Mouse (Mus musculus) megakaryocyte-erythroid progenitor cell, adult 5-6 weeks (primary cell): ENCODE data around the gene 4933424G06Rik. TPM values are rescaled to one million over a fixed set of nuclear protein-coding genes. Genes with fewer than 3 reads are reported as not detected.
"Not testable (repeated sequence)": the region's sequence is repeated elsewhere in the genome, so short reads cannot be mapped to it uniquely, and the experiment has no call there.

Source experiments
- ATAC-seq: replicated peaks from 2 replicates; pipeline ENCODE4 v1.8.0; 2016; ENCODE audit warnings: mild to moderate bottlenecking, inconsistent platforms; ENCODE audit not compliant: severe bottlenecking, poor library complexity, low FRiP score, low TSS enrichment
- total RNA-seq, 2 experiments: library from RNA; stranded (forward) in 1 of 2; stranded (reverse) in 1 of 2; fragments of 200-1000, 215-1000 nt in 1 of 2; fragments of >200 nt in 1 of 2; fragmentation: Nextera tagmentation in 1 of 2; gene quantifications; 2 replicates each; pipeline ENCODE4 v1.2.3; 2014 to 2017

The 4933424G06Rik gene
- total RNA-seq (2014; fragmentation: Nextera tagmentation) (not detected in 2 replicates), total RNA-seq (2017) (not detected in 2 replicates)

- peak; percentile 97 for ATAC-seq
These were observed at the start of gene 4933424G06Rik for GRCm38 (mm10) chr1:36709854-36710280. TSS of gene 4933424G06Rik (plus strand) at chr1:36710149.

DNA sequence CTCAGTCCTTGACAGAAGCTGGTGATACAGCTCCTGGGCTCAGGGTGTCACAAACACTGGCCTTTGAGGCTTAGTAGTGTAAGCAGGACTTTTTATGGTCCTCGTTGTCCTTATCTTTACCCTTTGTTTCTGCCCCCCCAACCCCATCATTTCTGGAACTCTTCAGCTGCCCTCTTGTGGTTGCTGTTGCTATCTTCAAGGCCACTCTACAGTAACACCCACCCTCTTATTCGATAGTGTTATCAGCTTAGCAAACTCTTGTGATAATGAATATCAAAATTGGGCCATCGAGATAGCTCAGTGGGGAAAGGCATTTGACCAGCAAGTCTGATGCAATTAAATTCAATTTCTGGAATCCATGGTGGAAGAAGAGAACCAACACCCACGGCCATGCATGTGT is 45.5 kb upstream of the 4933424G06Rik start:
- ATAC-seq: peak; percentile 71

GRCm38 (mm10) chr1:36665165-36665723 is 44.7 kb upstream of the 4933424G06Rik start:
- no peak for ATAC-seq

DNA sequence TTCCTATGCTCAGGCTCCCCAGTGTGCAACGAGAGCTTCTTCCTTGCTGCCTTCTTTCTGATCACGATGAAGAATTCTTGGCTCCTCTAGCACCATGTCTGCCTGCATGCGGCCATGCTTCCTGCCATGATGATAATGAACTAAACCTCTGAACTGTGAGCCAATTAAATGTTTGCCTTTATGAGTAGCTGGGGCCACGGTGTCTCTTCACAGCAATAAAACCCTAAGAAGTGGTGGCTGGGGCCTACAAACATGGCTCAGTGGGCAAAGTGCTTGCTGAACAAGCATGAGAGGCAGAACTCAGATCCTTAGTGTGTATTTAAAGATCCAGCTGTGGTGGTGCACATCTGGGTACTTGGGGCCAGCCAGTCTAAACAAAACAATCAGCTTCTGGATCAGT is 44.0 kb upstream of the 4933424G06Rik start:
- no peak for ATAC-seq

DNA sequence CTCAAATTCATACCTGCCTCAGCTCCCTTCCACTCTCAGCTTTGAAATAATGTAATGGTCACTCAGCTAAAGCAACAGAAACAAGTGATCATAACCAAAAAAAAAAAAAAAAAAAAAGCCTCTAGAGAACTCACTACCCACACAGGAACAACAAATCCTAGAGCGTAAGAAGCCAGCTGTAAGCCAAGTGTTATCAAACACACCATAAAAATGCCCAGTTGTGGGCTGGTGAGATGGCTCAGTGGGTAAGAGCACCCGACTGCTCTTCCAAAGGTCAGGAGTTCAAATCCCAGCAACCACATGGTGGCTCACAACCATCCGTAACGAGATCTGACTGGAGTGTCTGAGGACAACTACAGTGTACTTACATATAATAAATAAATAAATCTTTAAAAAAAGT is 41.9 kb upstream of the 4933424G06Rik start:
- ATAC-seq: not testable (repeated sequence)

DNA sequence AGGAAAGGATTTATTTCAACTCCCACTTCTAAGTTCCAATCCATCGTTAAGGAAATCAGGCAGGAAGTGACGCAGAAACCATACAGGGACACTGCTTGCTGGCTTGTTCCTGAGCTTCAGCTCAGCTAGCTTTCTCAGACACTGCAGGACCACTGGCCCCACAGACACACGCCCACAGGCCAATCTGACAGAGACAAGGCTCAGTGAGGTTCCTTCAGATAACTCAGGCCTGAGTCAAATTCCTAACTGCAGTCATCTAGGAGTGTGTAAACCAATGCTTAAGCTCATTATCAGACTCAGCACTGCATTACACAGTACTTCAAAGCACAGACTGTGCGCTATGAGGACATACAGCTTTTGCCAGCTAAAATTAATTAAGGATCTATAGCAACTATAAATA is 39.7 kb upstream of the 4933424G06Rik start:
- peak; percentile 92 for ATAC-seq

DNA sequence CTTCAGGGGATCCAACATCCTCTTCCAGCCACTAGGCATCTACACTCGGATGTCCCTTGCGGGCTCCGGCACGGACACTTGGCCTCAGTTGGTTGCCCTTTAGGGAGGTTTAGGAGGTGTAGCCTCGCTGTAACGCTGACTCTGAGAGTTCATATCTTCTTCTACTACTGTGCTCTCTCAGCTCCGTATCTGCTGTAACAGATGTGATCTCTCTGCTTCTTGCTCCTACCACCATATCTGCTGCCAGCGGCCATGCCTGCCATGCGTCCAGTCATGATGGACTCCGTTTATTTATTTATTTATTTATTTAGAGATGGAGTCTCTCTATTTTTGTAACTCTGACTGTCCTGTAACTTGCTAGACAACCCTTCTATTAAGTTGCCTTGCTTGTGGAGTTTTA is 38.7 kb upstream of the 4933424G06Rik start:
- peak; percentile 44; the same call in 1 of the 2 replicates for ATAC-seq

- no peak for ATAC-seq
These were observed 37.1 kb upstream of the 4933424G06Rik start for GRCm38 (mm10) chr1:36672648-36673350.

DNA sequence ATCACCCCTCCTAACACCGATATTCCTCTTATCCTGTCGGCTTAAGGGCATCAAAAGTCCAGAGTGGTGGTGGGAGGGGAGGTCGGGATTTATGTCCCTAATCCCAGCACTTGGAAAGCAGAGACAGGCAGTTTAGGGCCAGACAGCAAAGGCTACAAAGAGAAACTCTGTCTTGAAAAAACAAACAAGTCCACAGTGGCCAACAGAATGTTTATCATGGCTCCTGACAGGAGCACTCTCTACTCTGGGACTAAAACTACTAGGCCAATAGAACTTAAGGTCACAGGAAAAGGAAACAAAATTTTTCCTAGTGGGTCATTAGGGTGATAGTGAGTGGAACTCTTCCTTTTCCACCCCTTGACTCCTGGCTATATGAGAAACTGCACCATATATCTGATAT is 35.0 kb upstream of the 4933424G06Rik start:
- ATAC-seq: no peak

GRCm38 (mm10) chr1:36680893-36681292 is 29.1 kb upstream of the 4933424G06Rik start:
- ATAC-seq: no peak

- no peak for ATAC-seq
These were observed 27.2 kb upstream of the 4933424G06Rik start, which contains the start of gene Fam178b for GRCm38 (mm10) chr1:36682620-36683355. TSS of gene Fam178b (minus strand) at chr1:36683183.

GRCm38 (mm10) chr1:36683810-36684467 is 26.0 kb upstream of the 4933424G06Rik start:
- ATAC-seq: peak; percentile 96

GRCm38 (mm10) chr1:36690671-36691235 is 19.2 kb upstream of the 4933424G06Rik start:
- no peak; the same call in 1 of the 2 replicates for ATAC-seq

DNA sequence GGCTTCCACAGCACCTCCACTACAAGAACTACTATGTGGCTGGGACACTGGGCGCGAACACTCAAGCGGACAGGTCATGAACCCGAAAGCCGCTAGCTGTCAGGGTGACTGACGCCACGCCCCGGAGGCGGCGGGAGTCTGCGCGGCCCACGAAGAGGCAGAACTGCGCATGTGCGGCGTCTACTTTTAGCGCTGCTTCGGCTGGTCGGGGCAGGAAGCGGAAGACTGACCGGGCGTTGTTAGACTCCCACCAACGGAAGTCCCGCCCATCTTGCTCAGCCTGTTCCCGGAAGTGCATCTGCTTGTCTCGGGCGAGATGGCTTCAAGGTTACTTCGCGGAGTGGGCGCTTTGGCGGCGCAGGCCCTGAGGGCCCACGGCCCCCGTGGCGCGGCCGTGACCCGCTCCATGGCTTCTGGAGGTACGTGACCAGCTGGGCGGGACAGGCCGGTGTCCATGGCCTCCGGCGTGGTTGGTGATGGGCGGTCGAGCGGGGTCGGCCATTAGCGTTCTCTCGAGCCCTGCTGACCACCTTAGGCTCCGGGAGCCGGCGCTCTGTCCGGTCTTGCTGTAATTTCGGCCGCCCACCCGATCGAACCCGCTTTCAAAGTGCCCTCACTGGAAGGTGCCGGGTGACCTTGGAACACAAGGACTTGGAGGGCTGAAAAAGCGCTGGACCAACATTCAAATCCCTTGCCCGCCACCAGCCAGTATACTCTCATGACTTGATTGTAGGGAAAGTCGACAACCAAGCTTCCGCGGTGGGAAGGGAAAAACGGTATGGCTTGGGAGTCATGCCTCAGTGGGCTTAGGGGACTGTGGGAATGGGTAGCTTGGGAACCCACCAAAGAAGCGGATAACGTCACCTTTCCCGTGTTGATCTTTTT is 18.4 kb upstream of the 4933424G06Rik start, which contains the start of gene Cox5b:
TSS of gene Cox5b (plus strand) at position 179 of the 885 bp plus-strand sequence.
- ATAC-seq: peak; percentile 92

GRCm38 (mm10) chr1:36694871-36695270 is 15.1 kb upstream of the 4933424G06Rik start:
- ATAC-seq: no peak

DNA sequence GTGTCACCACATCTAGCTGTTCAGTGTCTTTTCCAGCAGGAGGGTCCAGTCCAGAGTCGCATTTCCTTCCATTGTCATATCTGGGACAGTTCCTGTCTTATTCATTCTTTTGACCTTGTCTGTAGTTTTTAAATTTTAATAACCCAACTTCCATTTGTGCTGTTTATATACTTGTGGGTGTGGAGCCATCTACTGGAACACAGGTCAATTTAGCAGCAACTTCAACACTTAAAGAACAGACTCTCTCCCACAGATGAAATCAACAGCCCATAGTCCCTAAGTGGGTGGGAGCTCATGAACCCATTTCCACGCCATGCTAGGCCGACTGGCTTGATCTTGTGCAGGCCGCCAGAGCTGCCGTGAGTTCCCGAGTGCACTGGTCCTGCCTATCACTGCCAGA is 13.5 kb upstream of the 4933424G06Rik start:
- ATAC-seq: no peak

- ATAC-seq: no peak
These were observed 12.9 kb upstream of the 4933424G06Rik start for GRCm38 (mm10) chr1:36697030-36697429.

GRCm38 (mm10) chr1:36707166-36707565 is 2.8 kb upstream of the 4933424G06Rik start:
- ATAC-seq: no peak
